Mouse (Mus musculus) forebrain, embryonic 12.5 days (tissue): ENCODE results near the gene Ppp1r9b. TPM values are rescaled to one million over a fixed set of nuclear protein-coding genes. Genes with fewer than 3 reads are reported as not detected.

Experiments used
- ATAC-seq: fragments of 200-750 bp; cut with Nextera tagmentation; 2 replicates; pipeline ENCODE4 v1.8.0; 2017; ENCODE audit warnings: moderate TSS enrichment; ENCODE audit not compliant: low FRiP score
- H3K27ac ChIP-seq: fragments of 300-500 bp; sonication (generic); 2 replicates; pipeline ENCODE4 v1.5.1; 2016; ENCODE audit warnings: mild to moderate bottlenecking
- H3K27me3 ChIP-seq: fragments of 300-500 bp; sonication (generic); 2 replicates; pipeline ENCODE4 v1.6.1; 2016; ENCODE audit warnings: mild to moderate bottlenecking
- H3K36me3 ChIP-seq: fragments of 300-500 bp; sonication (generic); replicated peaks from 2 replicates; pipeline ENCODE4 v1.6.1; 2016; ENCODE audit warnings: mild to moderate bottlenecking
- H3K4me1 ChIP-seq: fragments of 300-500 bp; sonication (generic); 2 replicates; pipeline ENCODE4 v1.6.1; 2016
- H3K4me2 ChIP-seq: fragments of 300-500 bp; sonication (generic); 2 replicates; pipeline ENCODE4 v1.6.1; 2016; ENCODE audit warnings: mild to moderate bottlenecking, moderate library complexity
- H3K4me3 ChIP-seq: fragments of 300-500 bp; sonication (generic); replicated peaks from 2 replicates; pipeline ENCODE4 v1.5.1; 2016; ENCODE audit warnings: mild to moderate bottlenecking
- H3K9ac ChIP-seq: fragments of 300-500 bp; sonication (generic); 2 replicates; pipeline ENCODE4 v1.6.1; 2016; ENCODE audit warnings: mild to moderate bottlenecking
- H3K9me3 ChIP-seq: fragments of 300-500 bp; sonication (generic); 2 replicates; pipeline ENCODE4 v1.6.1; 2016
- WGBS: fragments of 180-500 bp; shearing (Covaris S2); methylation state at CpG from one replicate; pipeline ENCODE4 v1.1.7; 2016; 5-methylcytosine and 5-hydroxymethylcytosine counted together
- polyA plus RNA-seq: library from polyadenylated mRNA; unstranded; fragments of >200 nt; fragmentation: Nextera tagmentation; extraction: Ambion mirVana; gene quantifications from 2 replicates; pipeline ENCODE4 v1.2.1, GENCODE M21; 2016

Ppp1r9b gene
- polyA plus RNA-seq, 1 experiment from 2014 or later: 16.6 TPM

- ATAC-seq: no peak
- Histone ChIP-seq H3K4me1 (peaks cover 77% of the 10 kb centered on the region), H3K9ac (peak overlapping the region; percentile 94), H3K36me3 (peaks cover 21% of the 10 kb centered on the region), H3K27ac (peak overlapping the region; percentile 94), H3K9me3 (no peaks in the 10 kb centered on the region), H3K4me3 (peak overlapping the region; percentile 96), H3K4me2 (peak overlapping the region; percentile 97), H3K27me3 (no peaks in the 10 kb centered on the region)
- 1% methylated on average over 22 of the region's 22 CpGs for WGBS
These were observed 2.1 kb downstream of the Ppp1r9b start for GRCm38 (mm10) chr11:94992754-94993606.

GRCm38 (mm10) chr11:94994208-94994814, 3.5 kb downstream of the Ppp1r9b start:
- peaks cover 65% of the 10 kb centered on the region for H3K4me1 ChIP-seq
- H3K36me3 ChIP-seq: peaks cover 34% of the 10 kb centered on the region
- ATAC-seq: no peak
- no peaks in the 10 kb centered on the region for H3K27me3 ChIP-seq
- H3K4me3 ChIP-seq: peak overlapping the region; percentile 96
- H3K4me2 ChIP-seq: peak overlapping the region; percentile 97
- peak overlapping the region; percentile 94 for H3K9ac ChIP-seq
- H3K27ac ChIP-seq: no peak overlapping the region
- no peaks in the 10 kb centered on the region for H3K9me3 ChIP-seq
- 63% methylated on average over 10 of the region's 10 CpGs for WGBS

- Histone ChIP-seq H3K4me1 (peaks cover 62% of the 10 kb centered on the region), H3K4me3 (peak overlapping the region; percentile 96), H3K9me3 (no peaks in the 10 kb centered on the region), H3K36me3 (peaks cover 42% of the 10 kb centered on the region), H3K27ac (0 out of 2 replicates have a peak overlapping the region, but pooled peaks have one; percentile 2), H3K27me3 (no peaks in the 10 kb centered on the region), H3K4me2 (peak overlapping the region; percentile 97), H3K9ac (peak overlapping the region; percentile 94; the same call in 1 of the 2 replicates)
- WGBS: 87% methylated on average over 11 of the region's 11 CpGs
- ATAC-seq: no peak
These were observed 4.3 kb downstream of the Ppp1r9b start for GRCm38 (mm10) chr11:94994947-94995772.

- H3K27me3 ChIP-seq: no peaks in the 10 kb centered on the region
- no peak overlapping the region for H3K9ac ChIP-seq
- no peak overlapping the region for H3K4me3 ChIP-seq
- H3K27ac ChIP-seq: 0 out of 2 replicates have a peak overlapping the region, but pooled peaks have one; percentile 2
- ATAC-seq: no peak
- WGBS: 87% methylated on average over 8 of the region's 8 CpGs
- peak overlapping the region; percentile 97; the same call in 1 of the 2 replicates for H3K4me2 ChIP-seq
- no peaks in the 10 kb centered on the region for H3K9me3 ChIP-seq
- peaks cover 66% of the 10 kb centered on the region for H3K4me1 ChIP-seq
- H3K36me3 ChIP-seq: peaks cover 51% of the 10 kb centered on the region
These were observed 5.3 kb downstream of the Ppp1r9b start for GRCm38 (mm10) chr11:94996101-94996500.

- no peaks in the 10 kb centered on the region for H3K9me3 ChIP-seq
- H3K4me2 ChIP-seq: no peak overlapping the region
- H3K27ac ChIP-seq: no peak overlapping the region
- no peak overlapping the region for H3K4me3 ChIP-seq
- H3K4me1 ChIP-seq: peaks cover 70% of the 10 kb centered on the region
- no peak overlapping the region for H3K9ac ChIP-seq
- H3K27me3 ChIP-seq: no peaks in the 10 kb centered on the region
- ATAC-seq: no peak
- 92% methylated on average over 6 of the region's 6 CpGs for WGBS
- H3K36me3 ChIP-seq: peaks cover 58% of the 10 kb centered on the region
These were observed 6.1 kb downstream of the Ppp1r9b start for GRCm38 (mm10) chr11:94996984-94997383.

- Histone ChIP-seq H3K27me3 (no peaks in the 10 kb centered on the region), H3K4me3 (no peak overlapping the region), H3K4me1 (peaks cover 65% of the 10 kb centered on the region), H3K9me3 (no peaks in the 10 kb centered on the region), H3K36me3 (peaks cover 64% of the 10 kb centered on the region), H3K27ac (0 out of 2 replicates have a peak overlapping the region, but pooled peaks have one; percentile 37), H3K9ac (no peak overlapping the region), H3K4me2 (no peak overlapping the region)
- WGBS: 84% methylated on average over 5 of the region's 5 CpGs
- ATAC-seq: no peak
These were observed 6.8 kb downstream of the Ppp1r9b start for GRCm38 (mm10) chr11:94997596-94997995.

- no peaks in the 10 kb centered on the region for H3K27me3 ChIP-seq
- no peaks in the 10 kb centered on the region for H3K9me3 ChIP-seq
- 79% methylated on average over 16 of the region's 16 CpGs for WGBS
- H3K4me2 ChIP-seq: no peak overlapping the region
- no peak overlapping the region for H3K9ac ChIP-seq
- peaks cover 69% of the 10 kb centered on the region for H3K36me3 ChIP-seq
- no peak for ATAC-seq
- H3K4me3 ChIP-seq: no peak overlapping the region
- H3K27ac ChIP-seq: 0 out of 2 replicates have a peak overlapping the region, but pooled peaks have one; percentile 37
- peaks cover 60% of the 10 kb centered on the region for H3K4me1 ChIP-seq
These were observed 7.3 kb downstream of the Ppp1r9b start for GRCm38 (mm10) chr11:94998041-94998531.

GRCm38 (mm10) chr11:95000128-95000527, 9.3 kb downstream of the Ppp1r9b start:
- Histone ChIP-seq H3K4me3 (no peak overlapping the region), H3K4me1 (peaks cover 39% of the 10 kb centered on the region), H3K9me3 (no peaks in the 10 kb centered on the region), H3K27ac (peak overlapping the region; percentile 83), H3K4me2 (peak overlapping the region; percentile 15), H3K36me3 (peaks cover 89% of the 10 kb centered on the region), H3K9ac (no peak overlapping the region), H3K27me3 (no peaks in the 10 kb centered on the region)
- no peak for ATAC-seq
- WGBS: 76% methylated on average over 8 of the region's 8 CpGs

- H3K4me3 ChIP-seq: no peak overlapping the region
- peaks cover 94% of the 10 kb centered on the region for H3K36me3 ChIP-seq
- peak overlapping the region; percentile 14; the same call in 1 of the 2 replicates for H3K9ac ChIP-seq
- 62% methylated on average over 4 of the region's 4 CpGs for WGBS
- H3K4me1 ChIP-seq: peaks cover 37% of the 10 kb centered on the region
- peak overlapping the region; percentile 83 for H3K27ac ChIP-seq
- H3K27me3 ChIP-seq: no peaks in the 10 kb centered on the region
- peak overlapping the region; percentile 15 for H3K4me2 ChIP-seq
- no peaks in the 10 kb centered on the region for H3K9me3 ChIP-seq
- no peak for ATAC-seq
These were observed 9.7 kb downstream of the Ppp1r9b start for GRCm38 (mm10) chr11:95000548-95000947.

GRCm38 (mm10) chr11:95001058-95001457, 10.2 kb downstream of the Ppp1r9b start:
- peak overlapping the region; percentile 14; the same call in 1 of the 2 replicates for H3K9ac ChIP-seq
- H3K36me3 ChIP-seq: peaks cover 96% of the 10 kb centered on the region
- H3K9me3 ChIP-seq: no peaks in the 10 kb centered on the region
- ATAC-seq: peak; percentile 82
- peak overlapping the region; percentile 83 for H3K27ac ChIP-seq
- WGBS: 2% methylated on average over 8 of the region's 8 CpGs
- H3K27me3 ChIP-seq: no peaks in the 10 kb centered on the region
- no peak overlapping the region for H3K4me3 ChIP-seq
- H3K4me2 ChIP-seq: peak overlapping the region; percentile 22; the same call in 1 of the 2 replicates
- H3K4me1 ChIP-seq: peaks cover 37% of the 10 kb centered on the region

GRCm38 (mm10) chr11:95001584-95002347, 10.9 kb downstream of the Ppp1r9b start:
- H3K27ac ChIP-seq: no peak overlapping the region
- H3K4me1 ChIP-seq: peaks cover 36% of the 10 kb centered on the region
- WGBS: 87% methylated on average over 21 of the region's 21 CpGs
- no peaks in the 10 kb centered on the region for H3K9me3 ChIP-seq
- H3K9ac ChIP-seq: no peak overlapping the region
- H3K4me3 ChIP-seq: no peak overlapping the region
- no peak for ATAC-seq
- no peak overlapping the region for H3K4me2 ChIP-seq
- peaks cover 89% of the 10 kb centered on the region for H3K36me3 ChIP-seq
- H3K27me3 ChIP-seq: no peaks in the 10 kb centered on the region
